Mouse (Mus musculus) intestine, postnatal 0 days (tissue): ENCODE measurements around the gene Morc4. TPM values are rescaled to one million over a fixed set of nuclear protein-coding genes. Genes with fewer than 3 reads are reported as not detected.
A peak's percentile ranks its signal among the peaks of the same experiment; 100 is the strongest.

Experiments
- ATAC-seq: fragments of 200-750 bp; cut with Nextera tagmentation; 2 replicates; pipeline ENCODE4 v1.8.0; 2017; ENCODE audit warnings: mild to moderate bottlenecking, moderate TSS enrichment, moderate library complexity
- H3K27ac ChIP-seq: fragments of 300-500 bp; sonication (generic); 2 replicates; pipeline ENCODE4 v1.5.1; 2014; ENCODE audit warnings: mild to moderate bottlenecking, low read depth, low read length, moderate library complexity
- H3K27me3 ChIP-seq: fragments of 300-500 bp; sonication (generic); replicated peaks from 2 replicates; pipeline ENCODE4 v1.6.1; 2014; ENCODE audit warnings: low read length, mixed read lengths; ENCODE audit not compliant: control insufficient read depth, insufficient read depth
- H3K36me3 ChIP-seq: fragments of 300-500 bp; sonication (generic); 2 replicates; pipeline ENCODE4 v1.6.1; 2014; ENCODE audit warnings: mild to moderate bottlenecking, moderate library complexity; ENCODE audit not compliant: control insufficient read depth, insufficient read depth
- H3K4me1 ChIP-seq: fragments of 300-500 bp; sonication (generic); replicated peaks from 2 replicates; pipeline ENCODE4 v1.6.1; 2014; ENCODE audit warnings: antibody characterized with exemption, low read length, mixed read lengths; ENCODE audit not compliant: control insufficient read depth, insufficient read depth
- H3K4me2 ChIP-seq: fragments of 300-500 bp; sonication (generic); replicated peaks from 2 replicates; pipeline ENCODE4 v1.6.1; 2014; ENCODE audit warnings: low read depth, mild to moderate bottlenecking, moderate library complexity
- H3K4me3 ChIP-seq: fragments of 300-500 bp; sonication (generic); 2 replicates; pipeline ENCODE4 v1.5.1; 2014; ENCODE audit warnings: low read depth, low read length
- H3K9ac ChIP-seq: fragments of 300-500 bp; sonication (generic); 2 replicates; pipeline ENCODE4 v1.6.1; 2014; ENCODE audit warnings: mild to moderate bottlenecking, low read depth, low read length
- H3K9me3 ChIP-seq: fragments of 300-500 bp; sonication (generic); 2 replicates; pipeline ENCODE4 v1.6.1; 2016; ENCODE audit warnings: mixed run types; ENCODE audit not compliant: control insufficient read depth
- CTCF ChIP-seq: sonication (generic); IDR thresholded peaks from 2 replicates; pipeline ENCODE4 v1.5.1; 2016; ENCODE audit warnings: low read depth, mild to moderate bottlenecking, control low read depth, antibody characterized with exemption, moderate library complexity
- WGBS: fragments of 180-500 bp; shearing (Covaris S2); extraction: QIAGEN DNeasy Blood & Tissue Kit; methylation state at CpG from one replicate; pipeline ENCODE4 v1.1.7; 2014; 5-methylcytosine and 5-hydroxymethylcytosine counted together
- polyA plus RNA-seq: library from polyadenylated mRNA; unstranded; fragments of >200 nt; fragmentation: Nextera tagmentation; extraction: Ambion mirVana; gene quantifications from 2 replicates; pipeline ENCODE4 v1.2.1, GENCODE M21; 2015

The Morc4 gene
- polyA plus RNA-seq, 1 experiment from 2014 or later, result 3.5 TPM

DNA sequence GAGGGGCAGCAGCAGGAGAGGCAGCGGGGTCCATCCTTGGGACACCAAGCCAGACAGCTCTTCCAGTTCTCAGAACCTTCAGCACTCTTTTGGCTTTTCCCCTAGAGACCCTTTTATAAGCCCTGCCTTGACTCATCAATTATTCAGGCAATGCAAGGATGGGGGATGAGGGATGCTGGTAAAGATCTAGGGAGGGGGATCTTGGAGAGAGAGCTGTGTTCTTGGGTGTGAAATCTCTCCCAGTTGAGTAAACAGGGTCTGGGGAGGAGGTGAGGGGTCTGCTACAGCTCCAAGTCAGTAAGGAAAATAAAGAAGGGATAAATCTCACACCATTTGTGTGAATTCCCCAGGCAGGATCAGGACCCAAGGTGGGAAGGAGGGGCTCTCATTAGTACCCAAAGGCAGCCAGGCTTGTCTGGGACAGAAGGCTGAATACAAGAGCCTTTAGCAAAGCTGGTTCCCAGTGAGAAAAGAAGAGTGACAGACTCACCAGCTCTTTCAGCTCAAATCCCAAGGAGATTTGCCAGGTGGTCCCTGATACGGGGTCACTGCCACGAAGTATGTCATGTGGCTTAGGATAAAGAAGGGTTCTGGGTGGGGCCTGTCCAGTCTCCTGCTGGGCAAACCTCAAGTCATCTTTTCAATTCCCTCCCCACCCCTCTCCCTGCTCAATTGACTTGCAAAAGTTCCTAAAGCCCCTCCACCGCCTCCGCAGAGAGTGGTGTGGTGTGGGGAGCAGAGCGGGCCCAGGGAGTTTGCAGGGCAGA lies 89.0 kb downstream of the Morc4 start, which contains the start of gene Ripply1:
Gene Ripply1, minus strand, starts transcription at position 76 of the 767 bp plus-strand sequence.
- 72% methylated on average over 6 of the region's 6 CpGs for WGBS
- Histone ChIP-seq H3K27me3 (no peaks in the 10 kb centered on the region), H3K9me3 (no peaks in the 10 kb centered on the region), H3K4me3 (no peak within 1 kb of the TSS), H3K9ac (no peak within 1 kb of the TSS), H3K4me2 (no peak within 1 kb of the TSS), H3K27ac (no peak within 1 kb of the TSS), H3K4me1 (no peaks in the 10 kb centered on the region), H3K36me3 (no peaks in the 10 kb centered on the region)
- TF ChIP-seq CTCF, result no peak
- no peak for ATAC-seq

DNA sequence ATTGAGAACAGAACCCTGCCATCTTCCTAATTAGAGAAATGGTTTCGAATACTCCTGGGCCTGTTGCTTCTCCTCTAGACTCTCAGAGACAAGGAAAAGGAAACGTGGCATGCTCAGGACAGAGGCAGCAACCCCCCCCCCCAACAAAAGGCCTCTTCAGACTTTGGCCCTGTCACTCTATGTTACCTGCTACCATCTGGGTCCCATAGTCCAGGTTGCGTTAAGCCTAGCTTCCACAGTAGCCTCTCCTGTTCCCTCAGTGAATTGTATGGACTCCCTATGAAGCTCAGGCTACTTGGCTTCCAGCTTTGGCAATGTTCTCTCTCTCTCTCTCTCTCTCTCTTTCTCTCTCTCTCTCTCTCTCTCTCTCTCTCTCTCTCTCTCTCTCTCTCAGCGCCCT lies 89.9 kb downstream of the Morc4 start:
- Histone ChIP-seq H3K27ac (no peak overlapping the region), H3K9me3 (no peaks in the 10 kb centered on the region), H3K27me3 (no peaks in the 10 kb centered on the region), H3K4me2 (no peak overlapping the region), H3K4me3 (no peak overlapping the region), H3K36me3 (no peaks in the 10 kb centered on the region), H3K9ac (no peak overlapping the region), H3K4me1 (no peaks in the 10 kb centered on the region)
- peak; percentile 86 for ATAC-seq
- 72% methylated on average over 4 of the region's 4 CpGs for WGBS
- no peak for TF ChIP-seq CTCF

DNA sequence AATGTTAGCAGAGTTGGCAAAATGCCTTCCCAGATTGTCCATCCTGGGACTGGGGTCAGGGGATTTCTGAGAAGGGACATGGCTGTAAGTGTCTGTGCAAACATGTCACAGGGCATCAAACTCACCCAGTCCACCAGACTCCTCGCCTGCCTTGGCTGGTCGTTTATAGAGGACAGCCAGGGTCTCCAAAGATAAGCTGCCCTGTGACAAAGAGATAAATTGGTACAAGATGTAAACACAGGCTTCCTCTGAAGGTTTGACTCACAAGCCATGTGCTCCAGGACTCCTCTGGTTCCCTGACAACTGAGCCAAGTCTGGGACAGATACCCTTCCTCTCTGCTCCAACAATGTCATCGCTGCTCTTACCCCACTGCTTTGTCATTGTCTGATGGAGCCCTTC lies 90.5 kb downstream of the Morc4 start:
- H3K27ac ChIP-seq, result no peak overlapping the region
- H3K9me3 ChIP-seq, result no peaks in the 10 kb centered on the region
- no peak for TF ChIP-seq CTCF
- H3K9ac ChIP-seq, result no peak overlapping the region
- H3K27me3 ChIP-seq, result no peaks in the 10 kb centered on the region
- no peak for ATAC-seq
- H3K4me2 ChIP-seq, result no peak overlapping the region
- H3K36me3 ChIP-seq, result no peaks in the 10 kb centered on the region
- H3K4me1 ChIP-seq, result no peaks in the 10 kb centered on the region
- 50% methylated on average over 3 of the region's 3 CpGs for WGBS
- H3K4me3 ChIP-seq, result no peak overlapping the region

DNA sequence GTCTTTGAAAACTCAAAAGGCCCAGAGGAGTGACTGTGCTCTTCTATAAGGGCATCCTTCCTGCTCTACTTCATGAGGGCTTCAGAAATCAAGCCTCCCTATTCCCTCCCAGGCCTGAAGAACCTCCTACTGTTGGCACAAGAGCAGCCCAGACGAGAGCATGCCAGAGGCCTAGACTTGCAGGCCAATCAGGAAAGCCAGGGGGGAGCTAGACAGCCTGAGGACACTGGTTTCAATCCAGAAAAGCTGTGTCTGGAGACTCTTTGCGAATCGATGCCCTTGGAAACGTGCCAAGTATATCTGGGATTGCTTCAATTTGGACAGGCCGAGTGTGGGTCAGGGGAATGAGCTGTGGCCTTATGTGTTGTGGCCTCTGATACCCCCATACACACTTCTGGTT lies 92.1 kb downstream of the Morc4 start:
- H3K27me3 ChIP-seq, result no peaks in the 10 kb centered on the region
- no peak overlapping the region for H3K4me3 ChIP-seq
- no peak for ATAC-seq
- no peaks in the 10 kb centered on the region for H3K36me3 ChIP-seq
- H3K4me2 ChIP-seq, result no peak overlapping the region
- H3K27ac ChIP-seq, result no peak overlapping the region
- H3K9ac ChIP-seq, result no peak overlapping the region
- no peaks in the 10 kb centered on the region for H3K4me1 ChIP-seq
- WGBS, result 62% methylated on average over 5 of the region's 5 CpGs
- H3K9me3 ChIP-seq, result no peaks in the 10 kb centered on the region
- no peak for TF ChIP-seq CTCF

DNA sequence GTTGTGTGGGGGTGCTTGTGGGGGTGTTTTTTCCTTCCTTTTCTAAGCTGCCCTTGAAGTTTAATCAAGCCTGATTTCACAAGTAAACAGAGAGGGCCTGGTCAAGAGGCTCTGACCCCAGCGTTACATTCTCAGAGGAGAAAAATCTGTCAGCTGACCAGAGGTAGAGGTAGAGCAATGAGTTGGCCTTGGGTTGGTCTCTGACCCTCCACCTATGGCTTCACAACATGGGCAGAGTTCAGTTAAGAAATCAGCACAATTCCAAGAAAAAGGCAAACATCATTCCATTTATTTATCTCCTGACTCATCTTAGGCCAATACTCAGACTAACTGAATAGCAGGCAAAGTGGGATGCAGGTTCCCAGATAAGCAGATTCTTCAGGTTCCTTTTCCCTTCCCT lies 92.6 kb downstream of the Morc4 start:
- Histone ChIP-seq H3K4me2 (no peak overlapping the region), H3K27me3 (no peaks in the 10 kb centered on the region), H3K36me3 (no peaks in the 10 kb centered on the region), H3K9ac (no peak overlapping the region), H3K27ac (no peak overlapping the region), H3K4me1 (no peaks in the 10 kb centered on the region), H3K9me3 (no peaks in the 10 kb centered on the region), H3K4me3 (no peak overlapping the region)
- WGBS, result 48% methylated on average over 1 of the region's 1 CpGs
- no peak for TF ChIP-seq CTCF
- no peak for ATAC-seq

DNA sequence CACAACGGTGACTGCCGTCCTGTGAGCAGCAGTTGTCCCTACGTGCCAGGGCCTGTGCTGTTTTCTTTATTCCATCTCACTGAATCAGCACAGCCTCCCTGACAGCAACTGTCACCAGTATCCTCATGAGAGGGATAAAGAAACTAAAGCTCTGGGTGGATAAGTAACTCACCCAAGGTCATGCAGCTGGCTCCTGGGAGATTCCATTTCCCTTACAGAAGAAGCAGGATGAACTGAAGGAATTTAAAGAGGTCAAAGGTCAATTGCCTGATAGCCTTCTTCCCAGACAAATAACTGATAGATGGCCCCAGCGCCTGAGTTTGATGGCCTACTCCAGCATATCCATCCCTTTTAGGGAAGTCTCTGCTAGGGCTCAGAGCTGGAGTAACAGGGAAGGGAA lies 94.1 kb downstream of the Morc4 start:
- H3K9ac ChIP-seq, result no peak overlapping the region
- no peak overlapping the region for H3K4me3 ChIP-seq
- TF ChIP-seq CTCF, result no peak
- H3K27ac ChIP-seq, result no peak overlapping the region
- no peaks in the 10 kb centered on the region for H3K4me1 ChIP-seq
- H3K36me3 ChIP-seq, result no peaks in the 10 kb centered on the region
- WGBS, result 48% methylated on average over 4 of the region's 4 CpGs
- H3K4me2 ChIP-seq, result no peak overlapping the region
- no peak for ATAC-seq
- no peaks in the 10 kb centered on the region for H3K27me3 ChIP-seq
- no peaks in the 10 kb centered on the region for H3K9me3 ChIP-seq
